Mouse (Mus musculus): ENCODE measurements around the gene Arvcf.

Arvcf gene

DNA sequence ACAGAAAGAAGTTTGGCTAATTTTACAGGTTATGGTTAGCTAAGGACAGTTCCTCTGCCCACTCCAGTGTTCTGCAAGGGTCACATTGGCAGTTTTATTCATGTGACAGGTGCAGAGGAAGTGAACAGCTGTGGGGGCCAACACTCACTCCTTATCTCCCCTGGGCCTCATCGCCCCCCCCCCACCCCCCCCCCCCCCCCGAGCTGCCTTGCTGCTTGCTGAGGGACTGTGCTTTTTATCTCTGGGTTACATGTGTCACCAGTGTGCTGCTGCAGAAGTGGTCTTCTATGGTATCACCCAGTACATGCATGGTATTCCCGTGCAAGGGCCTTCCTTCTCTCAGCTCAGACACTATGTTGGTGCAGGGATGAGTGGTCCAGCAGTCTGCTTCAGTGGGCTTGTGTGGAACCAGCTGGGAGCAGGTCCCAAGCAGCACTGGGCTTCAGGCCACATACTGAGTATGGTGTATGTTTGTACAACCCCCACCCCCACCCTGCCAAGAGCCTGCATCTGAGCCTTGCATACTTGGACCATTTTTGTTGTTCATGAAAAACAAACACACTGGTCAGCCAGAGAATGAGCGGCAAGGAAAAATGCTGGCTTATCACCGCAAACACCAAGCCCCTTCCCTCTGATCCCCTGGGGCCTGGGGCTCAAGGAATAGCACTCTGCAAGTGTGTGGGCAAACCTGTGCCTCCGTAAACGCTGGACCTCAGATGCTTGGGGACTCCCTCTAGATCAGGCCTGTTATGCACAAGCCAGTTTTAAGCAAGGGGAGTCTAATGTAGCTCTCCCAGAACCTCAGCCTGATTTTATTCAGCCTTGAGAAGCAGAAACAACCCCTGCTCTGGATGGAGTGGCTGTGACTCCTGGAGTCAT, 40.0 kb downstream of the Arvcf start:
- DNase-seq (ENCODE audit: low read depth, low spot score) = no peak

DNA sequence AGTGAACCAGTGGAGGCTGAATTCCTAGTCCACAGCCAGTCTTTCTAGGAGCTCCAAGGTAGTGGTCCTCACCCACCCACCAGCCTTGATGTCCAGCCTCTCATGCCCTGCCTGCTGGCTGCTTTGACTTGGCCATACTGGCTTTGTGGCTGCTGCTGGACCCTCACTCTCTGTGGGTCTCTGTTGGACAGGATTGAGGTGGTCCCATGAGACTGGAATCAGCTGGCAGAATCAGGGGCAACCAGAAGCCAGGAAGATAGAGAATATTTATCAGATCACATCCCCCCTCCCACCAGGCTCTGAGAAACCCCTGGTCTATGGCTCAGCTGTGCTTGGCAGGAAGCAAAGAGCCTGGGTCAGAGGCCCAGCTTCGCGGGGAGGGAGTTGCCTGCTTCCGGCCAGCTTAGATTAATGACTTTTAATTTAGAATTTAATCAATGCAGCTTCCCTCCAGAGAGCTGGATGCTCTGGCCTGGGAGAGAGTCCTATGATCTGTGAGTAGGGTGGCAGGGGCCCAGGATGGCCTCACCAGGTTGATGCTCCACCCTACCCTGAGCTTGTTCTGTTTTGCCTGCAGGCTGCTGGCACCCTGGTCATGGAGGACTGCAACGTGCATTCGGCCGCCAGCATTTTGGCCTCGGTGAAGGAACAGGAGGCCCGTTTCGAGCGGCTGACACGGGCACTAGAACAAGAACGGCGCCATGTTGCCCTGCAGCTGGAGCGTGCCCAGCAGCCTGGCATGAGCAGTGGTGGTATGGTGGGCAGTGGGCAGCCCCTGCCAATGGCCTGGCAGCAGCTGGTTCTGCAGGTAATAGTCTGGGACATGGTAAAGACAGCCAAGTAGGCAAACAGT, 40.8 kb downstream of the Arvcf start:
- no peak for DNase-seq (ENCODE audit: low read depth, low spot score)

- DNase-seq (ENCODE audit: low read depth, low spot score) = no peak
Observed at GRCm38 (mm10) chr16:18390399-18390798, 42.4 kb downstream of the Arvcf start.

DNA sequence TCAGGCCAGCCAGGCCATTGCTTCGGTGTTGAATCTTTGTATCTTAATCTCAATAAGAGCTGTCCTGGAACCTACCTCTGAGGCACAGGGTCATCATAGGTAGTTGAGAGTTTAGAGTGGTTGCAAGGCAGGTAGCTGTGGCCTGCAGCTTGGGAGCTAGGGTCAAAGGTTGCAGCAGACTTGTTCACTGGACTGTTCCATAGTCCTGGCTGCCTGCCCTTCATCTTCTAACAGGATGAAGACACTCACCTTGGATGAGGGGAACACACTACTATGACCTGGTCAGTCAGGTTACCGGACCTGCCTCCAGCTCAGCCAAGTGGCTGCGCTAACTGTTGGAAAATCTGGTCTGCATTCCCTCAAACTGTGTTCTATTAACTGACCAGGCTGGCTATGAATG, 43.1 kb downstream of the Arvcf start:
- no peak for DNase-seq (ENCODE audit: low read depth, low spot score)

- no peak for DNase-seq (ENCODE audit: low read depth, low spot score)
Observed at GRCm38 (mm10) chr16:18391728-18392127, 43.7 kb downstream of the Arvcf start.

- peak; percentile 90 for DNase-seq (ENCODE audit: low read depth, low spot score)
Observed at GRCm38 (mm10) chr16:18392469-18393426, 44.8 kb downstream of the Arvcf start.

GRCm38 (mm10) chr16:18393595-18393994, 45.6 kb downstream of the Arvcf start:
- no peak for DNase-seq (ENCODE audit: low read depth, low spot score)

GRCm38 (mm10) chr16:18394056-18394455, 46.1 kb downstream of the Arvcf start:
- DNase-seq (ENCODE audit: low read depth, low spot score) = no peak

DNA sequence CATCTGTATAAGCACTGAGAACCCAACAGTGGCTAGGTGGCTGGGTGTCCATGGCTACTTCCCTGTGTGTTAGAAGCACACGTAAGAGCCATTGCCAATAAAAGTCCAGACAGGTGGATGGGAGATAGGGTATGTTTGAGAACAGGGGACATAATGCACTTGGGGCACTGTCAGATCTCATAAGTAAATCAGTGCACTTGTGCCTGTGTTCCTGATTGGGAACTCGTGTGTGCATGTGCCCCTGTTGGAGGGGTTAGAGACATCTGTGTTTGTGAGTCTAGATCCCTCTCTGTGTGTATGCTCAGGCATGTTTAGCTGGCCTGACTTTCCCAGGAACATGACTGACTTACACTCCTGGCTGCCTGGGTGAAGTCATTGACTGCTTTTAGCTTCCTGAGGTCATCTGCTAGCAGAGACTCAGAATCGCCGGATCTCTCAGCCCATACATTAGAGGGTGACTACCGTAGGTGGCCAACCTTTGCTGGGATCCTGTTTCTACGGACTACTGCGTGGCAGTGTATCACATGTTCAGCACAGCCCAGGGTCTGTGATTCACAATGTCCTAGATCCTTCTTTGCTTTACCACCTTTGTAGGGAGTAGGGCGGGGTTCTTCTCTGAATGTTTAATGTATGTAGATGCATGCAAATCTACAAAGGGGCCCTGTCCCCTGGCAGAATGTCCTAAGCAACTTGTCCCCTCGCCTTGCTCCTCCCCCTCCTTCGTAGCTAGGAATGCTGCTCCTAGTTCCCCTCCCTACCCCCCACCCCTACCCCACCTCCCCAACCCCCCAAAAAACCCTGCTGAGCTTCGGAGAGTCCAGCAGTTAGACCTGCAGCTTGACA, 47.0 kb downstream of the Arvcf start:
- no peak for DNase-seq (ENCODE audit: low read depth, low spot score)

GRCm38 (mm10) chr16:18395620-18396036, 47.6 kb downstream of the Arvcf start:
- DNase-seq (ENCODE audit: low read depth, low spot score) = no peak

GRCm38 (mm10) chr16:18396201-18396600, 48.2 kb downstream of the Arvcf start:
- no peak for DNase-seq (ENCODE audit: low read depth, low spot score)

- peak; percentile 31 for DNase-seq (ENCODE audit: low read depth, low spot score)
Observed at GRCm38 (mm10) chr16:18396791-18397621, 49.0 kb downstream of the Arvcf start.

DNA sequence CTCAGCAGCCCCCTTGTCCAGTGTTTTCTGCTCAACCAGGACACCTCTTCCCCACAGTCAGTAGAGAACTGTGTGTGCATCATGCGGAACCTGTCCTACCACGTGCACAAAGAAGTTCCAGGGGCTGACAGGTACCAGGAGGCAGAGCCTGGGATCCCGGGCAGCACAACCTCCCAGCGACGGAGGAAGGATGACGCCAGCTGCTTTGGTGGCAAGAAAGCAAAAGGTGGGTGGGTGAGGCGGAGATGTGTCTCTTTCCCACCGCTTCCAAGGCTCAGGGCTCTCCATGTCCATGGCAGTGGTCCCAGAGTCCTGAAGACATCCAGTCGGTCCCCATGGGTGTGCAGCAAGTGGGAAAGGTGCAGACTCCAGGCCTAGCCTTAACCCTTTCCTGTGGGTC, 52.0 kb downstream of the Arvcf start:
- no peak for DNase-seq (ENCODE audit: low read depth, low spot score)

- no peak for DNase-seq (ENCODE audit: low read depth, low spot score)
Observed at GRCm38 (mm10) chr16:18400472-18401216, 52.7 kb downstream of the Arvcf start.

DNA sequence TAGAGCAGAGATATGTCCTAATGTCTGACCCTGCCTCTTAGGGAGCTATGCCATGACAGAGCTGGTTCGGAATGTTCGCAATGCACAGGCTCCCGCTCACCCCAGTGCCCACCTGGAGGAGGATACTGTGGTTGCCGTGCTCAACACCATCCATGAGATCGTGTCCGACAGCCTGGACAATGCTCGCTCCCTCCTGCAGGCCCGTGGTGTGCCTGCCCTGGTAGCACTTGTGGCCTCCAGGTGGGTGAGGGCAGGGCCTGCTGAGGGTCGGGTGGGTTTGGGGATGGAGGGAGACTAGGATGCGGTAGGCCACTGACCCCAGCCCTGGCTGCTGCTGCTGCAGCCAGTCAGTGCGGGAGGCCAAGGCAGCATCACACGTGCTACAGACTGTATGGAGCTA, 55.3 kb downstream of the Arvcf start:
- no peak for DNase-seq (ENCODE audit: low read depth, low spot score)

DNA sequence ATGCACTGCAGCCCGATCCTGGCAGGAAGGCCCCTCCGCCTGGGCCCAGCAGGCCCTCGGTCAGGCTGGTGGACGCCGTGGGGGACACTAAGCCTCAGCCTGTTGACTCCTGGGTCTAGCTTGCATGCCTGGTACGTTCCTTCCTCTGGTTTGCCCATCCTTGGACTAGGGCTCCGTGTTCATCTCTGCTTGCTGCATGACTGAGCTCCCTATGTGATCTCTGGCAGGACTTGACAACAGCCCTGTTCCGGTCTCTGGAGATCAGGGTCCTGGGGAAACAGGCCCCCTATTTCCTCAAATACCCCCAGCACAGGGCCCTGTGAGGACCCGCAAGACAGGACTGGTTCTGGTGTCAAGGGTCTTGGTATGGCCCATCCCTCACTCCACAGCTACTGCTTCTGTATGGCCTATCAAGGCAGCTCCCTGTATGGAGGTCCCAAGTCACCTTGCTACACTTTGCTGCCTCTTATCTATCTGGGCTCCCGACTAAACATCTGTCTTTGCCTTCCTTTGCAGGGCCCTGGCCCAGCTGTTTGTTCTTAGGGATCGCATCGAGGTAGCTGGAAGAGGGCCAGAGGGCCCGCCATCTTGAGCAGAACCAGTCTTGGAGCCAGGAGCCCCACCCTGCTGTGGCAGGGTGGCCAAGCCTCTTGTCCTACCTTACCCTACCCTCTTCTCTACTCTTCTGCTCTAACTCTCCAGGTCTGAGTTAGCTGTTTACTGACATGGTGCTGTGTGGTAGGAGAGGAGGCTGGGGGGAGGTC, 57.3 kb downstream of the Arvcf start:
- DNase-seq (ENCODE audit: low read depth, low spot score) = no peak

DNA sequence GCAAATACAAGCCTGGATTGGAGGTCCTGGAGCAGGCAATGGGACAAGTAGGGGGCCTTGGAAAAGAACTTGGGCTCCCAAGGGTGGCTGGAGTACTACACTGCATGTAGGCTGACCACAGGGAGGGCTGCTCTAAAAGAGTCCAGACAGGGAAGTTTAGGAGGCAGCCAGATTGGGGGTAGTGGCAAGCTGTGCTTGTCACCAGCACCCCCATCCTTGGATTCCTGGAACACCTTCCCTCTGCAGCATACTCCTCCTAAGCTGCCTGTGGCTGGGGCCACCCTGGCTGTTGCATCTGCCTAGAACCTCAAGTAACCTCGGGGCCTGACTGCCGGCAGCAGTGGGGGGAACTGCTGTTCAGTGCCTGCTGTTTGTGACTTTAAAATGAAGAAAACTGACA, 57.9 kb downstream of the Arvcf start:
- no peak for DNase-seq (ENCODE audit: low read depth, low spot score)

DNA sequence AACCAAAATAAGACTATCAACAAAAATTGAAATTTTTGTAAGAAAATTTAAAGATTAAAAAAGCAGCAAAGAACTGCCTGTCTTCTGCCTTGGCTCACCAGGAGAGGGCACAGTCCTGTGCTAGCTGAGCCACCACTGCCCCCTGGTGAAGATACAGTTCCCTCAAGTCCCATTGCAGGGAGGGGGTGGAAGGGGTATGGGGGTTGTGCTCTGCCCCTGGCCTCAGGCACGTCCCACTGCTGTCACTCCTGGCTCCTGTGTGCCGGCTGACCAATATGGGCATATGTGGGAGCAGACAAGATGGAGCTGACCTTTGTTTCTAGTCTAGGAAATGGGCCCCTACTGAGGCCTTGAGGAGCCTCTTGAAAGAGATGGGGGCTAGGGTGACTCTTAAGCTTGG, 58.3 kb downstream of the Arvcf start:
- DNase-seq (ENCODE audit: low read depth, low spot score) = peak; percentile 66
